Mouse (Mus musculus): ENCODE measurements at regions not wholly inside any gene's neighbourhood (a gene's known extent, or its start where the extent isn't known, plus 50 kb on each side); places are given as distances from the start of the nearest gene placed in this dataset.

GRCm38 (mm10) chr13:112216084-112216483 is 72.2 kb upstream of the Ankrd55 start:
- DNase-seq (ENCODE audit: low spot score in 2 of 2), result no peak

GRCm38 (mm10) chr13:112218389-112218788 is 69.9 kb upstream of the Ankrd55 start:
- DNase-seq (ENCODE audit: low spot score in 2 of 2), result no peak

GRCm38 (mm10) chr13:112220184-112220583 is 68.1 kb upstream of the Ankrd55 start:
- DNase-seq (ENCODE audit: low spot score in 2 of 2), result no peak

GRCm38 (mm10) chr13:112223616-112224015 is 64.6 kb upstream of the Ankrd55 start:
- no peak for DNase-seq (ENCODE audit: low spot score in 2 of 2)

GRCm38 (mm10) chr13:112227766-112228165 is 60.5 kb upstream of the Ankrd55 start:
- no peak for DNase-seq (ENCODE audit: low spot score in 2 of 2)

GRCm38 (mm10) chr13:112228846-112229245 is 59.4 kb upstream of the Ankrd55 start:
- no peak for DNase-seq (ENCODE audit: low spot score in 2 of 2)

GRCm38 (mm10) chr13:112230176-112230575 is 58.1 kb upstream of the Ankrd55 start:
- DNase-seq (ENCODE audit: low spot score in 2 of 2), result no peak

GRCm38 (mm10) chr13:112234695-112235094 is 53.6 kb upstream of the Ankrd55 start:
- DNase-seq (ENCODE audit: low spot score in 2 of 2), result no peak

- DNase-seq (ENCODE audit: low spot score in 2 of 2), result no peak
Measured at GRCm38 (mm10) chr13:112236956-112237355, 51.3 kb upstream of the Ankrd55 start.

GRCm38 (mm10) chr13:112237377-112237776 is 50.9 kb upstream of the Ankrd55 start:
- DNase-seq (ENCODE audit: low spot score in 2 of 2), result no peak

- DNase-seq (ENCODE audit: low spot score in 2 of 2), result no peak
Measured at GRCm38 (mm10) chr13:112237917-112238316, 50.3 kb upstream of the Ankrd55 start.
